Mouse (Mus musculus): ENCODE measurements around the gene Ggnbp2. TPM values are rescaled to one million over a fixed set of nuclear protein-coding genes. Genes with fewer than 3 reads are reported as not detected.

The Ggnbp2 gene
- 100 to 1,000 TPM; 270 to 557 (median 405) TPM for total RNA-seq (2018; cell fraction: chromatin; rRNA removed)
- total RNA-seq (2018; cell fraction: cytosol; rRNA removed) = 100 to 1,000 TPM in 6 of 26 experiments, 10 to 100 TPM in 20; 60.0 to 117 (median 90.2) TPM
- total RNA-seq (2018; cell fraction: nucleus; rRNA removed) = 100 to 1,000 TPM; 150 to 314 (median 228) TPM
- 70.8 to 80.2 TPM (median 75.8 TPM) in 3 replicates for polyA plus RNA-seq (2018)

- Histone ChIP-seq H3K4me3 (ENCODE audit: inconsistent target) (peak within 1 kb of the TSS; percentile 92), H3K79me2 (ENCODE audit: inconsistent target) (peaks cover 58% of the 10 kb centered on the region), H3K27ac (peak within 1 kb of the TSS; percentile 91), H3K36me3 (ENCODE audit: inconsistent target) (peaks cover 5% of the 10 kb centered on the region; the same call in 1 of the 2 replicates)
- 3% methylated on average over 29 of the region's 62 CpGs for WGBS (ENCODE audit: missing documents)
Observed at GRCm38 (mm10) chr11:84870337-84871043, at the start of gene Ggnbp2. Gene Ggnbp2, minus strand, starts transcription at chr11:84870817.

- H3K36me3 ChIP-seq (ENCODE audit: inconsistent target) = no peaks in the 10 kb centered on the region
- 47% methylated on average over 7 of the region's 7 CpGs for WGBS (ENCODE audit: missing documents)
- H3K4me3 ChIP-seq (ENCODE audit: inconsistent target) = no peak overlapping the region
- peaks cover 11% of the 10 kb centered on the region; the same call in 1 of the 2 replicates for H3K79me2 ChIP-seq (ENCODE audit: inconsistent target)
- H3K27ac ChIP-seq = no peak overlapping the region
Observed at GRCm38 (mm10) chr11:84919951-84920350, 49.3 kb upstream of the Ggnbp2 start.

GRCm38 (mm10) chr11:84919276-84919675, 48.7 kb upstream of the Ggnbp2 start:
- WGBS (ENCODE audit: missing documents) = 22% methylated on average over 3 of the region's 3 CpGs
- Histone ChIP-seq H3K4me3 (ENCODE audit: inconsistent target) (no peak overlapping the region), H3K79me2 (ENCODE audit: inconsistent target) (peaks cover 15% of the 10 kb centered on the region; the same call in 1 of the 2 replicates), H3K36me3 (ENCODE audit: inconsistent target) (no peaks in the 10 kb centered on the region), H3K27ac (no peak overlapping the region)

- WGBS (ENCODE audit: missing documents) = 13% methylated on average over 16 of the region's 16 CpGs
- H3K4me3 ChIP-seq (ENCODE audit: inconsistent target) = no peak overlapping the region
- H3K79me2 ChIP-seq (ENCODE audit: inconsistent target) = peaks cover 15% of the 10 kb centered on the region; the same call in 1 of the 2 replicates
- no peaks in the 10 kb centered on the region for H3K36me3 ChIP-seq (ENCODE audit: inconsistent target)
- H3K27ac ChIP-seq = no peak overlapping the region
Observed at GRCm38 (mm10) chr11:84918425-84918824, 47.8 kb upstream of the Ggnbp2 start.

- 74% methylated on average over 7 of the region's 7 CpGs for WGBS (ENCODE audit: missing documents)
- Histone ChIP-seq H3K36me3 (ENCODE audit: inconsistent target) (peaks cover 3% of the 10 kb centered on the region; the same call in 1 of the 2 replicates), H3K27ac (no peak overlapping the region), H3K79me2 (ENCODE audit: inconsistent target) (peaks cover 15% of the 10 kb centered on the region; the same call in 1 of the 2 replicates), H3K4me3 (ENCODE audit: inconsistent target) (peak overlapping the region; percentile 91)
Observed at GRCm38 (mm10) chr11:84916703-84917300, 46.2 kb upstream of the Ggnbp2 start.

GRCm38 (mm10) chr11:84916053-84916702, 45.6 kb upstream of the Ggnbp2 start, which contains the start of gene Znhit3:
Gene Znhit3, minus strand, starts transcription at chr11:84916366.
- Histone ChIP-seq H3K4me3 (ENCODE audit: inconsistent target) (peak within 1 kb of the TSS; percentile 91), H3K27ac (no peak within 1 kb of the TSS), H3K36me3 (ENCODE audit: inconsistent target) (peaks cover 9% of the 10 kb centered on the region), H3K79me2 (ENCODE audit: inconsistent target) (peaks cover 15% of the 10 kb centered on the region; the same call in 1 of the 2 replicates)
- WGBS (ENCODE audit: missing documents) = 7% methylated on average over 34 of the region's 34 CpGs

- WGBS (ENCODE audit: missing documents) = 89% methylated on average over 5 of the region's 5 CpGs
- Histone ChIP-seq H3K36me3 (ENCODE audit: inconsistent target) (peaks cover 19% of the 10 kb centered on the region), H3K79me2 (ENCODE audit: inconsistent target) (peaks cover 15% of the 10 kb centered on the region; the same call in 1 of the 2 replicates), H3K27ac (no peak overlapping the region), H3K4me3 (ENCODE audit: inconsistent target) (no peak overlapping the region)
Observed at GRCm38 (mm10) chr11:84914673-84915072, 44.1 kb upstream of the Ggnbp2 start.

- 99% methylated on average over 4 of the region's 4 CpGs for WGBS (ENCODE audit: missing documents)
- Histone ChIP-seq H3K4me3 (ENCODE audit: inconsistent target) (no peak overlapping the region), H3K36me3 (ENCODE audit: inconsistent target) (peaks cover 19% of the 10 kb centered on the region)
Observed at GRCm38 (mm10) chr11:84910411-84910810, 39.8 kb upstream of the Ggnbp2 start.

GRCm38 (mm10) chr11:84908480-84908879, 37.9 kb upstream of the Ggnbp2 start:
- peaks cover 19% of the 10 kb centered on the region for H3K36me3 ChIP-seq (ENCODE audit: inconsistent target)
- WGBS (ENCODE audit: missing documents) = 93% methylated on average over 6 of the region's 6 CpGs
- no peak overlapping the region for H3K27ac ChIP-seq
- H3K4me3 ChIP-seq (ENCODE audit: inconsistent target) = no peak overlapping the region
- no peaks in the 10 kb centered on the region for H3K79me2 ChIP-seq (ENCODE audit: inconsistent target)

More at GRCm38 (mm10) chr11:84910411-84910810, 39.8 kb upstream of the Ggnbp2 start:
- Histone ChIP-seq H3K27ac (no peak overlapping the region), H3K79me2 (ENCODE audit: inconsistent target) (peaks cover 9% of the 10 kb centered on the region; the same call in 1 of the 2 replicates)

- Histone ChIP-seq H3K36me3 (ENCODE audit: inconsistent target) (peaks cover 18% of the 10 kb centered on the region), H3K79me2 (ENCODE audit: inconsistent target) (no peaks in the 10 kb centered on the region), H3K4me3 (ENCODE audit: inconsistent target) (no peak overlapping the region), H3K27ac (no peak overlapping the region)
- WGBS (ENCODE audit: missing documents) = 94% methylated on average over 2 of the region's 3 CpGs
Observed at GRCm38 (mm10) chr11:84907081-84907480, 36.5 kb upstream of the Ggnbp2 start.

GRCm38 (mm10) chr11:84904597-84905144, 34.1 kb upstream of the Ggnbp2 start:
- Histone ChIP-seq H3K27ac (no peak overlapping the region), H3K4me3 (ENCODE audit: inconsistent target) (no peak overlapping the region), H3K79me2 (ENCODE audit: inconsistent target) (no peaks in the 10 kb centered on the region), H3K36me3 (ENCODE audit: inconsistent target) (no peaks in the 10 kb centered on the region; the same call in 1 of the 2 replicates)
- 83% methylated on average over 9 of the region's 9 CpGs for WGBS (ENCODE audit: missing documents)

- H3K36me3 ChIP-seq (ENCODE audit: inconsistent target) = no peaks in the 10 kb centered on the region
- 93% methylated on average over 11 of the region's 15 CpGs for WGBS (ENCODE audit: missing documents)
- no peaks in the 10 kb centered on the region for H3K79me2 ChIP-seq (ENCODE audit: inconsistent target)
- H3K27ac ChIP-seq = no peak overlapping the region
- no peak overlapping the region for H3K4me3 ChIP-seq (ENCODE audit: inconsistent target)
Observed at GRCm38 (mm10) chr11:84893113-84893512, 22.5 kb upstream of the Ggnbp2 start.

- Histone ChIP-seq H3K27ac (no peak overlapping the region), H3K79me2 (ENCODE audit: inconsistent target) (no peaks in the 10 kb centered on the region), H3K4me3 (ENCODE audit: inconsistent target) (no peak overlapping the region), H3K36me3 (ENCODE audit: inconsistent target) (no peaks in the 10 kb centered on the region)
- 96% methylated on average over 7 of the region's 7 CpGs for WGBS (ENCODE audit: missing documents)
Observed at GRCm38 (mm10) chr11:84891705-84892104, 21.1 kb upstream of the Ggnbp2 start.

GRCm38 (mm10) chr11:84889492-84889891, 18.9 kb upstream of the Ggnbp2 start:
- Histone ChIP-seq H3K36me3 (ENCODE audit: inconsistent target) (no peaks in the 10 kb centered on the region), H3K4me3 (ENCODE audit: inconsistent target) (no peak overlapping the region), H3K79me2 (ENCODE audit: inconsistent target) (no peaks in the 10 kb centered on the region), H3K27ac (no peak overlapping the region)
- WGBS (ENCODE audit: missing documents) = 91% methylated on average over 2 of the region's 2 CpGs

Data from macrophage (primary cell).